Mouse (Mus musculus): ENCODE results near the gene Dok4. TPM values are rescaled to one million over a fixed set of nuclear protein-coding genes. Genes with fewer than 3 reads are reported as not detected.

Dok4 gene
- polyA plus RNA-seq, 1 experiment from 2014 or later: 81.4 TPM

DNA sequence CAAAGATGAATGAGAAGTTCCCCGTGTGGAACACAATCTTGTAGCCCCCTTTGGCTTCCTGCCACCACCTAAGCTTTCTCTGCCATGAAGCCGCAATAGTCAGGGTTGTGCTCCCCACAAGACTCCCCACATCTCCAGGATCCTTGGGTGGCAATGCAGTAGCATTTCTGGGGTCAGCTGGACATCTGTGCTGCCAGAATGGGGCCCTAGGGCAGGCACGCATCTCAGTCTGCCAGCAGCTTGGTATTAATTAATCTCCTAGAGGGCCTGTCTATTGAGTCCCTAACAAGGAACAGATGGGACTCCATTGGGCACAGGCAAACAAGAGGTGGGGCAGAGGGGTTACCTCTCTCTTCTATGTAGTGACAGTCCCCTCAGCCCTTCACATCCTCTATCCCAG lies 4.0 kb downstream of the Dok4 start:
- no peaks in the 10 kb centered on the region for H3K36me3 ChIP-seq (ENCODE audit: control insufficient read depth, insufficient read depth)
- no peak; the same call in 1 of the 2 replicates for ATAC-seq
- no peaks in the 10 kb centered on the region for H3K9me3 ChIP-seq (ENCODE audit: control insufficient read depth, low read length)
- H3K4me1 ChIP-seq (replicated peaks; ENCODE audit: control insufficient read depth, insufficient read depth, low read length): peaks cover 61% of the 10 kb centered on the region
- no peak overlapping the region for H3K4me2 ChIP-seq (ENCODE audit: low read length)
- H3K27ac ChIP-seq (ENCODE audit: low read length): no peak overlapping the region
- WGBS: 11% methylated on average over 3 of the region's 3 CpGs
- H3K4me3 ChIP-seq (replicated peaks; ENCODE audit: low read length): no peak overlapping the region
- H3K27me3 ChIP-seq (replicated peaks; ENCODE audit: control insufficient read depth, insufficient read depth, low read length): no peaks in the 10 kb centered on the region
- no peak overlapping the region for H3K9ac ChIP-seq (replicated peaks; ENCODE audit: low read depth, low read length)

DNA sequence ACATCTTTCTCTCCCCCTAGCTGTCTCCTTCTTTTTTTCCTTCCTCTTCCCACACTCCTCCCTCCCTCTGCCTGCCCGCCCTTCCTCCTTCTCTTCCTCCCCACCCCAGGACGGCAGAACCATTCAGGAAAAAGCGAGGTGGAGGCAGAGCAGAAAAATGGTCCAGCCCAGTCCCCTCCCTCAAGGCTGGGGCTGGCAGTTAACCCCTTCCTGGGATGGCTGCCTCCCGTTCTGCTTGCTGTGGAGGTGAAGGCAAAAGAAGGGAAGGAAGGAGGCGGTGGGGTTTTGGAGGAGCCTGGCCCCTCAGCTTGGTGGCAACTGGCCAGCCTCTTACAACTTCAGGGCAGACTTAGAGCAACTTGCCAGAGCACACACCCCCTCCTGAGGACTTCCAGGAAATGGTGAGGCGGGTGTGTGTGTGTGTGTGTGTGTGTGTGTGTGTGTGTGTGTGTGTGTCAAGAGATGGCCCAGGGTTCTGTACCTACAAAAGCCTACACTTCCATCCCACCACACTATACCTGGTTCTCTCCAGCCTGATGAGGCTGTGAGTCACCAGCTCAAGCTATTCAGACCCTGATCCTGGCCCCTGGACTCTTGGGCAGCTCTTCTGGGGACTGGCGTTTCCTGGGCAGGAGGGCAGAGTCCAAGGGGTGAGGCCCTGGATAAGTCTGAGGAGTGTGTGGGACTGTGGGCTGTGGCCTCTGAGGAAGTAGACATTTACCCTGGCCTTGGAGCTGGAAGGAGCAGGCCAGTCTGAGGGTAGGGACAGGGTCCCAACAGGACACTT lies 4.8 kb downstream of the Dok4 start:
- ATAC-seq: peak; percentile 85
- peaks cover 59% of the 10 kb centered on the region for H3K4me1 ChIP-seq (replicated peaks; ENCODE audit: control insufficient read depth, insufficient read depth, low read length)
- H3K9me3 ChIP-seq (ENCODE audit: control insufficient read depth, low read length): no peaks in the 10 kb centered on the region
- H3K36me3 ChIP-seq (ENCODE audit: control insufficient read depth, insufficient read depth): 0 out of 2 replicates have a peak, but pooled peaks cover 3% of the 10 kb centered on the region
- peak overlapping the region; percentile 70; the same call in 1 of the 2 replicates for H3K27ac ChIP-seq (ENCODE audit: low read length)
- WGBS: 6% methylated on average over 7 of the region's 7 CpGs
- peak overlapping the region; percentile 77 for H3K4me2 ChIP-seq (ENCODE audit: low read length)
- peak overlapping the region; percentile 66 for H3K4me3 ChIP-seq (replicated peaks; ENCODE audit: low read length)
- H3K9ac ChIP-seq (replicated peaks; ENCODE audit: low read depth, low read length): peak overlapping the region; percentile 77
- H3K27me3 ChIP-seq (replicated peaks; ENCODE audit: control insufficient read depth, insufficient read depth, low read length): no peaks in the 10 kb centered on the region

DNA sequence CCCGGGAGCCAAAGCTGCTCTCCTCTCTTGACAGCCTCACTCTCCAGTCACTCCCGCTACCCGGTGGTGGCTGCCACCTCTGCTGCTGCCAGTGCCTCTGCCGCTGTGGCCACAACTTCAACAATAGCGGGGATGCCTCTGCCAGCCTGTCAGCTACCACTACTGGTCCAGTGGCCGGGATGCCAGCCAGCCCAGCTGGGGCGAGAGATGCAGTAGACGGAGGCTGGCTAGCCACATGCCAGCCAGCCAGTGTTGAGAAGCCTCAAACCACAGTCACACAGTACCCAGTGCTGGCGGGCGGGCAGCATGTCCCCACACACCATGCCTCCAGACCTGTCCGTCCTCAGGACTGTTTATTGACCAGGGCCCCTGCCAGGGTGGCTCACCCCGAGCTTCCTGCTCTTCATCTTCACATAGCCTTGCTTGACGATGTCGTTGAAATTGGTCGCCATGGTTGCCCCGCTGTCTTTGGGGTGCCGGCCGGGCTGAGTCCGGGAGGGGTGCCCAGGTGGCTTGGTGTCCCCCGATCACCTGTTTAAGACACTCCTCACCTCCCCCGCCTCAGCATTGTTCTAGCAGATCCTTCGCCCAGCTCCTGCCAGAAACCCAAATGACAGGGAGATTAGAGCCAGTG lies 5.5 kb downstream of the Dok4 start:
- Histone ChIP-seq H3K9me3 (ENCODE audit: control insufficient read depth, low read length) (no peaks in the 10 kb centered on the region), H3K36me3 (ENCODE audit: control insufficient read depth, insufficient read depth) (peaks cover 9% of the 10 kb centered on the region; the same call in 1 of the 2 replicates), H3K9ac (replicated peaks; ENCODE audit: low read depth, low read length) (peak overlapping the region; percentile 77), H3K4me2 (ENCODE audit: low read length) (peak overlapping the region; percentile 77), H3K27ac (ENCODE audit: low read length) (peak overlapping the region; percentile 70), H3K4me3 (replicated peaks; ENCODE audit: low read length) (peak overlapping the region; percentile 66), H3K4me1 (replicated peaks; ENCODE audit: control insufficient read depth, insufficient read depth, low read length) (peaks cover 55% of the 10 kb centered on the region), H3K27me3 (replicated peaks; ENCODE audit: control insufficient read depth, insufficient read depth, low read length) (no peaks in the 10 kb centered on the region)
- WGBS: under 1% methylated on average over 22 of the region's 22 CpGs
- peak; percentile 47 for ATAC-seq

DNA sequence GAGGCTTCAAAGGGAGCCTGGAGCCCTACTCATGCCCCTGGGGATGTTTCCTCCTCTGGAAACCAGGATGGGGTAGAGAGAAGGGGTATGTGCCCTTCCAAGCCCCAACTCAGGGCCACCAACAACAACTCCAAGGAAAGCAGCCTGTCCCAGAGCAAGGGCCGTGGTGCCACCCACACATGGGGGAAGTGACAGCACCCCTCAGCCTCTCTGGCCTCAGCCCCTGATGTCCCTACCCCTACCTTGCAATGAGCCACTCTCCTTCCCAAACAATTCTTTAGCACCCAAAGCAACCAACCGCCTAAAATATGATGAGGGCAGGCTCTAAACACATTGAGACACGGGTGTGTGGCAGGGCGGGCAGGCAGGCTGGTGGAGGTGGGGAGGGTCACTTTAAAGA lies 6.1 kb downstream of the Dok4 start:
- Histone ChIP-seq H3K36me3 (ENCODE audit: control insufficient read depth, insufficient read depth) (peaks cover 11% of the 10 kb centered on the region; the same call in 1 of the 2 replicates), H3K27ac (ENCODE audit: low read length) (peak overlapping the region; percentile 70; the same call in 1 of the 2 replicates), H3K27me3 (replicated peaks; ENCODE audit: control insufficient read depth, insufficient read depth, low read length) (no peaks in the 10 kb centered on the region), H3K9me3 (ENCODE audit: control insufficient read depth, low read length) (no peaks in the 10 kb centered on the region), H3K4me3 (replicated peaks; ENCODE audit: low read length) (peak overlapping the region; percentile 66), H3K9ac (replicated peaks; ENCODE audit: low read depth, low read length) (peak overlapping the region; percentile 77), H3K4me1 (replicated peaks; ENCODE audit: control insufficient read depth, insufficient read depth, low read length) (peaks cover 49% of the 10 kb centered on the region), H3K4me2 (ENCODE audit: low read length) (peak overlapping the region; percentile 77)
- ATAC-seq: no peak
- WGBS: 8% methylated on average over 4 of the region's 4 CpGs

DNA sequence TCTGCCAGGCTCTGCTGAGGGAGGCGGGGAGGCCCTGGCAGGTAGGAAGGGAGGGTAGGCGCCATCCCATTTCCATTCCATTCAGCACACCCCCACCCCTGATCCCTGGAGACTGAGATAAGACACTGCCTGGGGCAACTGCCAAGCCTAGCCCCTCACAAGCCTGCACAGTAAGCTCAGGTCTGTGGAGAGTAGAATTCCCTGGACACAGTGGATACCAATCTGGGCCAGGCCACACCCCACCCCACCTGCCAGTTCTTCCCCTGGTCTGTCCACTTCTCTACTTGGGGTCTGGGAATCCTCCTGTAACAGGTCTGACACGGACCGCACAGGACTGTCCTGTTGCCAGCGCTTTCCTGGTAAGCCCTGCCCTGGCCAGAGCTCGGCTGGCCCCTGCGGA lies 7.0 kb downstream of the Dok4 start:
- ATAC-seq: no peak
- Histone ChIP-seq H3K4me3 (replicated peaks; ENCODE audit: low read length) (peak overlapping the region; percentile 66), H3K36me3 (ENCODE audit: control insufficient read depth, insufficient read depth) (peaks cover 16% of the 10 kb centered on the region), H3K4me2 (ENCODE audit: low read length) (peak overlapping the region; percentile 77), H3K27ac (ENCODE audit: low read length) (no peak overlapping the region), H3K27me3 (replicated peaks; ENCODE audit: control insufficient read depth, insufficient read depth, low read length) (no peaks in the 10 kb centered on the region), H3K9me3 (ENCODE audit: control insufficient read depth, low read length) (no peaks in the 10 kb centered on the region), H3K9ac (replicated peaks; ENCODE audit: low read depth, low read length) (peak overlapping the region; percentile 77), H3K4me1 (replicated peaks; ENCODE audit: control insufficient read depth, insufficient read depth, low read length) (peaks cover 41% of the 10 kb centered on the region)
- 54% methylated on average over 7 of the region's 7 CpGs for WGBS

DNA sequence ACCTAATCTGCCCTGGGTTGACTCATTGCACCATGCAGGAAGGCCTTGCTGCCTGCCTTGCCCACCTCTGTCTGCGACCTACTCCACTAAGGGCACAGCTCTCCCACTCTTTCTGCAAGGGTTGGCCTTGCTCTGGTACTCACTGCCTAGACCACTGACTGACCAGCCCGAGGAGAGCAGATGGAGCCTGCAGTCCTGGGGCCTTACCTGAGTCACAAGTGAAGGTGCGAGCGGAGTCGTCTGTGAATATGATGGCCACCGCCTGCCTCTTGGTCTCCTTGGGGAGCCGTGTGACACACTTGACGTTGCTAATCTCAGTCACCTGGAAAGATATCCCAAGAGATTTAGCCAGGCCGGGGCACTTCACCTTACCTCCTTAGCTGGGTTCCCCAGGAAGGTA lies 9.2 kb downstream of the Dok4 start:
- WGBS: 85% methylated on average over 9 of the region's 9 CpGs
- Histone ChIP-seq H3K4me1 (replicated peaks; ENCODE audit: control insufficient read depth, insufficient read depth, low read length) (peaks cover 32% of the 10 kb centered on the region), H3K9me3 (ENCODE audit: control insufficient read depth, low read length) (no peaks in the 10 kb centered on the region), H3K9ac (replicated peaks; ENCODE audit: low read depth, low read length) (no peak overlapping the region), H3K4me3 (replicated peaks; ENCODE audit: low read length) (no peak overlapping the region), H3K27me3 (replicated peaks; ENCODE audit: control insufficient read depth, insufficient read depth, low read length) (no peaks in the 10 kb centered on the region), H3K4me2 (ENCODE audit: low read length) (no peak overlapping the region), H3K27ac (ENCODE audit: low read length) (no peak overlapping the region), H3K36me3 (ENCODE audit: control insufficient read depth, insufficient read depth) (peaks cover 21% of the 10 kb centered on the region)
- ATAC-seq: no peak

DNA sequence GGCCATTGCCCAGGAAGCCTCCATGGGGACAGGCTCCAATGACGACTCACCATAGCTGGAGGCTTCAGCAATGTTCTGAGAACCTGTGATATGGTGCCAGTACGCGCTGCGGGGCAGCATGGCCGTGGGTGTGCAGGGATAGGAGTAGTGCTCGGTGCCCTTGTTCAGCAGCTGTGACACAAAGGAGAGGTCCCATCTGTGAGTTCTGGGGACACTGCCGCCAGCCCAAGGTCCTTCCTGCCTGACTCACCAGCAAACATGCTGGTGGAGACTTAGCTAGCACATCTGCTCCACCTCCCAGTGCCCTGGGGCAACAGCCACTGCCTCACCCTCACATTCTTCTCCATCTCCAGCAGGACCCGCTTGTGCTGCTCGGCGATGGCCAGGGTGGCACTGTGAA lies 10.8 kb downstream of the Dok4 start:
- H3K36me3 ChIP-seq (ENCODE audit: control insufficient read depth, insufficient read depth): peaks cover 21% of the 10 kb centered on the region
- no peak overlapping the region for H3K9ac ChIP-seq (replicated peaks; ENCODE audit: low read depth, low read length)
- no peaks in the 10 kb centered on the region for H3K27me3 ChIP-seq (replicated peaks; ENCODE audit: control insufficient read depth, insufficient read depth, low read length)
- no peak overlapping the region for H3K4me3 ChIP-seq (replicated peaks; ENCODE audit: low read length)
- H3K27ac ChIP-seq (ENCODE audit: low read length): no peak overlapping the region
- H3K4me1 ChIP-seq (replicated peaks; ENCODE audit: control insufficient read depth, insufficient read depth, low read length): peaks cover 22% of the 10 kb centered on the region
- H3K4me2 ChIP-seq (ENCODE audit: low read length): no peak overlapping the region
- no peak for ATAC-seq
- 84% methylated on average over 10 of the region's 10 CpGs for WGBS
- H3K9me3 ChIP-seq (ENCODE audit: control insufficient read depth, low read length): no peaks in the 10 kb centered on the region

DNA sequence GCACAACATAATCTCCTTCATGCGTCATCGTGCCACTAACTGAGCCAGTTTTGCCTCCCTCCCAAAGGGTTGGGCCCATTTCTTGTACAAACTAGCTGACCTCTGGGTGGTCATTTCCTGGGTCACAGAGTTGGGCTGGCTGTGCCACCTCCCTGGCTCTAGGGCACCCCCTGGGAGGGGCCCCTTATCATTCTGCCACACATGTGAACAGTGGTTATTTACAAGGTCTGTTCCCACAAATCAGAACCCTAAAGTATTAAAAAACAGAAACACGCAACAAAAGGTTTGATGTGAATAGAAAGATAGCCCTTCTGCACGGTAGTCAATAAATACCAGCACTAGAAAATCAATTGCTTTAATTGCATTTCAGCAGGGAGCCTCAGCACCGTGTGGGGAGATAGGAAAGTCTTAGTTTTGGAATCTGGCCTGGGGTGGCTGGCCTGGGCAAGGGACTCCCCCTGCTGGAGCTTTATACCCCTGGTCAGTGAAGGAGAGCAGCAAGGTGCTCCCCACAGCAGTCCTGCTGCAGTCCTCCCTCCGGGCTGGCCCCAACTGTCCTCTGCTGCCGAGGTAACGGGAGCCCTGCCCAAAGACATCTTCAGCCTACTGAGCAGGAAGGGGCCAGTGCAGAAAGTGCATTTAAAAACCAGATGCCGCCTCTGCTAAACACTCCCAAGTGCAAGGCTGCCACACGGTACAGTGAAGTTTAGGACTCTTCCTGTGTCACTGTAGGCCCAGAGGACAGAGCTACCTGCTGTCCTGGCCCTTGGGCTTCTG lies 12.0 kb downstream of the Dok4 start:
- WGBS: 76% methylated on average over 10 of the region's 10 CpGs
- no peaks in the 10 kb centered on the region for H3K27me3 ChIP-seq (replicated peaks; ENCODE audit: control insufficient read depth, insufficient read depth, low read length)
- no peak overlapping the region for H3K9ac ChIP-seq (replicated peaks; ENCODE audit: low read depth, low read length)
- H3K4me2 ChIP-seq (ENCODE audit: low read length): no peak overlapping the region
- no peak overlapping the region for H3K4me3 ChIP-seq (replicated peaks; ENCODE audit: low read length)
- no peaks in the 10 kb centered on the region for H3K9me3 ChIP-seq (ENCODE audit: control insufficient read depth, low read length)
- H3K36me3 ChIP-seq (ENCODE audit: control insufficient read depth, insufficient read depth): peaks cover 21% of the 10 kb centered on the region
- H3K27ac ChIP-seq (ENCODE audit: low read length): no peak overlapping the region
- peaks cover 14% of the 10 kb centered on the region for H3K4me1 ChIP-seq (replicated peaks; ENCODE audit: control insufficient read depth, insufficient read depth, low read length)
- ATAC-seq: no peak

All from forebrain, embryonic 16.5 days (tissue).